ENCODE assay signal across 8 mouse cellular contexts in genomic region chr2:164180124-164180523, GRCm38 (mm10). TPM values are rescaled to one million over a fixed set of nuclear protein-coding genes. Genes with fewer than 3 reads are reported as not detected.
DNase-seq lines count a peak whose midpoint lies in the region; ATAC-seq and TF ChIP-seq lines count a peak whose summit lies in the region.
"Had no signal": no experiment of that assay in that cellular context is flagged by ENCODE, and none has a peak within 500 bp of the region (broad histone marks: within the 10 kb centered on the region; RNA-seq: fewer than 3 reads in every experiment).

No protein-coding gene starts in this region.

- DNase-seq in kidney, adult 9 months: peak; percentile 26
- DNase-seq in CD4-positive helper T cell, adult 2 months (ENCODE audit: low read depth, low spot score): peak; percentile 61
- DNase-seq in ES-E14 (ENCODE audit: low read depth, low spot score): peak; percentile 19
- DNase-seq in liver, postnatal 0 days: peak; percentile 38
- no peak for DNase-seq in right cerebral cortex, postnatal 25 days

- no peak for TF ChIP-seq EP300 in liver, postnatal 0 days (IDR thresholded peaks at IDR 0.05; ENCODE audit: low read depth)

- TF ChIP-seq CTCF in liver, postnatal 0 days (IDR thresholded peaks at IDR 0.05; ENCODE audit: low read depth): peak; percentile 61

- H3K27ac ChIP-seq in kidney, embryonic 16.5 days (ENCODE audit: low read length): no peak overlapping the region
- no peak overlapping the region for H3K27ac ChIP-seq in ES-E14 (ENCODE audit: insufficient read depth, low read depth, low read length, poor library complexity, severe bottlenecking)
- H3K27ac ChIP-seq in liver, postnatal 0 days (ENCODE audit: low read depth): no peak overlapping the region
- no peak overlapping the region for H3K27ac ChIP-seq in intestine, embryonic 16.5 days (ENCODE audit: low read length)

- no peak overlapping the region for H3K4me3 ChIP-seq in kidney, embryonic 16.5 days (ENCODE audit: low read length)
- H3K4me3 ChIP-seq in ES-E14 (ENCODE audit: insufficient read depth in 1 of 2, low read depth in 1 of 2, low read length in 2 of 2, poor library complexity in 1 of 2, severe bottlenecking in 1 of 2): no peak overlapping the region
- H3K4me3 ChIP-seq in liver, postnatal 0 days (ENCODE audit: low read depth, low read length): no peak overlapping the region
- H3K4me3 ChIP-seq in intestine, embryonic 16.5 days (ENCODE audit: low read length): no peak overlapping the region

- ATAC-seq in kidney, embryonic 16.5 days (ENCODE audit: low FRiP score, low TSS enrichment): no peak
- ATAC-seq in liver, postnatal 0 days: no peak
- no peak for ATAC-seq in intestine, embryonic 16.5 days

- in situ Hi-C loops in ES-E14 (cut with MboI; ENCODE audit: low sequenced_read_pairs in 2 of 2, unreplicated experiment in 2 of 2): no loop called here

- no peaks in the 10 kb centered on the region for H3K9me3 ChIP-seq in kidney, embryonic 16.5 days (ENCODE audit: low read length)
- H3K9me3 ChIP-seq in ES-E14 (ENCODE audit: control insufficient read depth, insufficient read depth, low read depth, low read length): no peaks in the 10 kb centered on the region
- no peaks in the 10 kb centered on the region for H3K9me3 ChIP-seq in liver, postnatal 0 days (ENCODE audit: low read length)
- no peaks in the 10 kb centered on the region for H3K9me3 ChIP-seq in intestine, embryonic 16.5 days (ENCODE audit: control insufficient read depth, low read length)

- H3K9ac ChIP-seq in kidney, embryonic 16.5 days (replicated peaks; ENCODE audit: low read length): no peak overlapping the region
- no peak overlapping the region for H3K9ac ChIP-seq in ES-E14 (ENCODE audit: insufficient read depth, low read depth, low read length, poor library complexity, severe bottlenecking)
- no peak overlapping the region for H3K9ac ChIP-seq in liver, postnatal 0 days (replicated peaks)
- H3K9ac ChIP-seq in intestine, embryonic 16.5 days (ENCODE audit: low read depth, low read length): no peak overlapping the region

- H3K4me2 ChIP-seq in kidney, embryonic 16.5 days (replicated peaks; ENCODE audit: low read depth, low read length): no peak overlapping the region
- no peak overlapping the region for H3K4me2 ChIP-seq in liver, postnatal 0 days (ENCODE audit: low read depth, low read length)
- H3K4me2 ChIP-seq in intestine, embryonic 16.5 days (ENCODE audit: low read depth, low read length): no peak overlapping the region

- 45% methylated on average over 3 of the region's 3 CpGs for WGBS in kidney, embryonic 16.5 days
- 36% methylated on average over 3 of the region's 3 CpGs for WGBS in liver, postnatal 0 days (ENCODE audit: insufficient replicate concordance)
- WGBS in intestine, embryonic 16.5 days: 42% methylated on average over 3 of the region's 3 CpGs

- H3K4me1 ChIP-seq in kidney, embryonic 16.5 days (ENCODE audit: insufficient read depth, low read length): no peaks in the 10 kb centered on the region
- peaks cover 0 to 5% of the 10 kb centered on the region in 2 experiments; a peak in 1 of 4 replicates for H3K4me1 ChIP-seq in ES-E14 (ENCODE audit: control insufficient read depth in 2 of 2, insufficient read depth in 2 of 2, low read length in 2 of 2, poor library complexity in 1 of 2)
- H3K4me1 ChIP-seq in liver, postnatal 0 days (ENCODE audit: insufficient read depth): no peaks in the 10 kb centered on the region
- H3K4me1 ChIP-seq in intestine, embryonic 16.5 days (ENCODE audit: control insufficient read depth, insufficient read depth, low read length): no peaks in the 10 kb centered on the region

- H3K27me3 ChIP-seq in kidney, embryonic 16.5 days (ENCODE audit: insufficient read depth, low read length): peaks cover 3% of the 10 kb centered on the region; the same call in 1 of the 2 replicates
- no peaks in the 10 kb centered on the region for H3K27me3 ChIP-seq in liver, postnatal 0 days (ENCODE audit: insufficient read depth, low read length)
- H3K27me3 ChIP-seq in intestine, embryonic 16.5 days (replicated peaks; ENCODE audit: control insufficient read depth, insufficient read depth, low read length): no peaks in the 10 kb centered on the region; the same call in 1 of the 2 replicates

- no peaks in the 10 kb centered on the region for H3K36me3 ChIP-seq in kidney, embryonic 16.5 days (ENCODE audit: insufficient read depth, low read length)
- no peaks in the 10 kb centered on the region for H3K36me3 ChIP-seq in ES-E14 (ENCODE audit: control insufficient read depth, insufficient read depth, low read length, poor library complexity, severe bottlenecking)
- H3K36me3 ChIP-seq in liver, postnatal 0 days (replicated peaks; ENCODE audit: insufficient read depth, low read length): no peaks in the 10 kb centered on the region
- H3K36me3 ChIP-seq in intestine, embryonic 16.5 days (ENCODE audit: control insufficient read depth, insufficient read depth, low read length): no peaks in the 10 kb centered on the region

TF ChIP-seq in ES-E14, 5 proteins besides CTCF, POLR2A, EP300 and RAD21:
- no peak for TF ChIP-seq MAFK (IDR thresholded peaks at IDR 0.05; ENCODE audit: insufficient read depth, low read depth, low read length)
- no peak for TF ChIP-seq ZNF384 (IDR thresholded peaks at IDR 0.05; ENCODE audit: low read depth, low read length)
- no peak for TF ChIP-seq CHD2 (IDR thresholded peaks at IDR 0.05; ENCODE audit: low read depth, low read length)
- TF ChIP-seq HCFC1 (IDR thresholded peaks at IDR 0.05; ENCODE audit: borderline replicate concordance, insufficient read depth, low read length): no peak
- no peak for TF ChIP-seq ZC3H11A (IDR thresholded peaks at IDR 0.05; ENCODE audit: borderline replicate concordance, low read depth, low read length)

RNA-seq across cellular contexts. Expression of gene Wfdc5, which starts 2.4 kb away (rescaled TPM):
- polyA plus RNA-seq in kidney, embryonic 16.5 days (2015; fragmentation: Nextera tagmentation; extraction: Ambion mirVana): not detected in 2 replicates
- not detected in 2 replicates for total RNA-seq in ES-E14 (2012; rRNA removed)
- not detected in 2 replicates for polyA plus RNA-seq in liver, postnatal 0 days (2015; fragmentation: Nextera tagmentation; extraction: Ambion mirVana)
- not detected in 2 replicates for polyA plus RNA-seq in intestine, embryonic 16.5 days (2015; fragmentation: Nextera tagmentation; extraction: Ambion mirVana)
- polyA plus RNA-seq: liver, embryonic 16.5 days had no signal

RNA-seq across cellular contexts. Expression of gene Kcns1, which starts 9.2 kb away (rescaled TPM):
- polyA plus RNA-seq in kidney, embryonic 16.5 days (2015; fragmentation: Nextera tagmentation; extraction: Ambion mirVana): 0.21 and 0.25 TPM in 2 replicates
- total RNA-seq in ES-E14 (2012; rRNA removed): 0.80 and 0.90 TPM in 2 replicates
- polyA plus RNA-seq in liver, postnatal 0 days (2015; fragmentation: Nextera tagmentation; extraction: Ambion mirVana): not detected in 2 replicates
- 0.22 and 0.45 TPM in 2 replicates for polyA plus RNA-seq in intestine, embryonic 16.5 days (2015; fragmentation: Nextera tagmentation; extraction: Ambion mirVana)
- polyA plus RNA-seq: liver, embryonic 16.5 days had no signal

RNA-seq across cellular contexts. Expression of gene Wfdc12, which starts 10.3 kb away (rescaled TPM):
- not detected in 2 replicates for polyA plus RNA-seq in kidney, embryonic 16.5 days (2015; fragmentation: Nextera tagmentation; extraction: Ambion mirVana)
- not detected in 2 replicates for total RNA-seq in ES-E14 (2012; rRNA removed)
- 0.14 TPM in 2 replicates for polyA plus RNA-seq in liver, postnatal 0 days (2015; fragmentation: Nextera tagmentation; extraction: Ambion mirVana)
- not detected in 2 replicates for polyA plus RNA-seq in intestine, embryonic 16.5 days (2015; fragmentation: Nextera tagmentation; extraction: Ambion mirVana)
- polyA plus RNA-seq: liver, embryonic 16.5 days had no signal

RNA-seq across cellular contexts. Expression of gene Wfdc15a, which starts 19.8 kb away (rescaled TPM):
- polyA plus RNA-seq in kidney, embryonic 16.5 days (2015; fragmentation: Nextera tagmentation; extraction: Ambion mirVana): not detected in 2 replicates
- 4.4 and 11.9 TPM in 2 replicates for total RNA-seq in ES-E14 (2012; rRNA removed)
- polyA plus RNA-seq in liver, postnatal 0 days (2015; fragmentation: Nextera tagmentation; extraction: Ambion mirVana): not detected in 2 replicates
- polyA plus RNA-seq in intestine, embryonic 16.5 days (2015; fragmentation: Nextera tagmentation; extraction: Ambion mirVana): not detected in 2 replicates
- polyA plus RNA-seq: liver, embryonic 16.5 days had no signal

RNA-seq across cellular contexts. Expression of gene Wfdc15b, which starts 41.3 kb away (rescaled TPM):
- polyA plus RNA-seq in kidney, embryonic 16.5 days (2015; fragmentation: Nextera tagmentation; extraction: Ambion mirVana): 98.1 and 100 TPM in 2 replicates
- not detected in 2 replicates for total RNA-seq in ES-E14 (2012; rRNA removed)
- polyA plus RNA-seq in liver, postnatal 0 days (2015; fragmentation: Nextera tagmentation; extraction: Ambion mirVana): 0.27 and 0.64 TPM in 2 replicates
- polyA plus RNA-seq in intestine, embryonic 16.5 days (2015; fragmentation: Nextera tagmentation; extraction: Ambion mirVana): 19.6 and 23.4 TPM in 2 replicates
